Mouse (Mus musculus): ENCODE results near the gene Dapk2.

GRCm38 (mm10) chr9:66239691-66240090, 81.7 kb downstream of the Dapk2 start:
- TF ChIP-seq CTCF (IDR thresholded peaks at IDR 0.05; ENCODE audit: control insufficient read depth, insufficient read depth, insufficient read length) = no peak
- no peak for TF ChIP-seq MAX (IDR thresholded peaks at IDR 0.05)
- no peak for TF ChIP-seq CEBPB (IDR thresholded peaks at IDR 0.05; ENCODE audit: low read depth)
- TF ChIP-seq FOSL1 (IDR thresholded peaks at IDR 0.05; ENCODE audit: insufficient read depth, low read length, poor library complexity, severe bottlenecking) = no peak
- TF ChIP-seq MYOG (IDR thresholded peaks at IDR 0.05; ENCODE audit: control insufficient read depth, extremely low read depth, insufficient read length) = no peak
- no peak for TF ChIP-seq USF1 (IDR thresholded peaks at IDR 0.05; ENCODE audit: low read depth)

Data from C2C12 (cell line).